Mouse (Mus musculus) liver, embryonic 15.5 days (tissue): Measurements from ENCODE around the gene Cdhr2. TPM values are rescaled to one million over a fixed set of nuclear protein-coding genes. Genes with fewer than 3 reads are reported as not detected.

Experiments
- ATAC-seq: fragments of 200-750 bp; cut with Nextera tagmentation; 2 replicates; pipeline ENCODE4 v1.8.0; 2017; ENCODE audit warnings: moderate number of reproducible peaks, mild to moderate bottlenecking, moderate library complexity; ENCODE audit not compliant: insufficient read depth
- H3K27ac ChIP-seq: fragments of 300-500 bp; sonication (generic); replicated peaks from 2 replicates; pipeline ENCODE4 v1.5.1; 2015; ENCODE audit warnings: mild to moderate bottlenecking, inconsistent platforms
- H3K27me3 ChIP-seq: fragments of 300-500 bp; sonication (generic); 2 replicates; pipeline ENCODE4 v1.6.1; 2015; ENCODE audit warnings: mild to moderate bottlenecking, inconsistent platforms
- H3K36me3 ChIP-seq: fragments of 300-500 bp; sonication (generic); replicated peaks from 2 replicates; pipeline ENCODE4 v1.6.1; 2015; ENCODE audit warnings: moderate library complexity, mild to moderate bottlenecking, inconsistent platforms
- H3K4me1 ChIP-seq: fragments of 300-500 bp; sonication (generic); replicated peaks from 2 replicates; pipeline ENCODE4 v1.6.1; 2015; ENCODE audit warnings: inconsistent platforms
- H3K4me2 ChIP-seq: fragments of 300-500 bp; sonication (generic); 2 replicates; pipeline ENCODE4 v1.6.1; 2015; ENCODE audit warnings: moderate library complexity, mild to moderate bottlenecking, inconsistent platforms
- H3K4me3 ChIP-seq: fragments of 300-500 bp; sonication (generic); replicated peaks from 2 replicates; pipeline ENCODE4 v1.5.1; 2015; ENCODE audit warnings: mild to moderate bottlenecking, inconsistent platforms
- H3K9ac ChIP-seq: fragments of 300-500 bp; sonication (generic); 2 replicates; pipeline ENCODE4 v1.6.1; 2015; ENCODE audit warnings: moderate library complexity, mild to moderate bottlenecking, inconsistent platforms
- H3K9me3 ChIP-seq: fragments of 300-500 bp; sonication (generic); replicated peaks from 2 replicates; pipeline ENCODE4 v1.6.1; 2016; ENCODE audit warnings: inconsistent platforms
- WGBS: fragments of 180-500 bp; shearing (Covaris S2); methylation state at CpG from one replicate; pipeline ENCODE4 v1.1.7; 2015; ENCODE audit warnings: mixed read lengths; ENCODE audit not compliant: insufficient replicate concordance; 5-methylcytosine and 5-hydroxymethylcytosine counted together
- polyA plus RNA-seq: library from polyadenylated mRNA; unstranded; fragments of >200 nt; fragmentation: Nextera tagmentation; extraction: Ambion mirVana; gene quantifications from 2 replicates; pipeline ENCODE4 v1.2.1, GENCODE M21; 2015

Gene Cdhr2
- polyA plus RNA-seq, 1 experiment from 2014 or later: 16.6 TPM

DNA sequence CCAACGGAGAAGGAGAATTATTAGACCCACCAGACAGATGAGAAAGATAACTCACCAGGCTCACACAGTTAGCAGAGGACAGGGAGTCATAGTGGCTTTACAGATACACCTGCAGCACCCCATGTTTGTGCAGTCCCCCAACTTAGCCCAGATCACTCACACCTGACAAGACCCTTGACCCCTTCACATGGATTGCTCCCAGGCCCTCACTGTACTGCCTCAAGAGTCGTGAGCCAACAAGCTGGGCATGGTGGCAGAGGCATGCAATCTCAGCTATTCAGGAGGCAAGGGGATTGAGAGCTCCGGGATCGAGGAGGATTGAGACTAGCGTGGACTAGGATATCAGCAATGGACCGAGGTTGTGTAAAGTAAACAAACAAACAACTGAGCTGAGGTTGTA is 52.5 kb downstream of the Cdhr2 start:
- no peak overlapping the region for H3K27ac ChIP-seq
- no peak overlapping the region for H3K4me2 ChIP-seq
- peaks cover 16% of the 10 kb centered on the region for H3K4me1 ChIP-seq
- no peak for ATAC-seq
- no peaks in the 10 kb centered on the region for H3K36me3 ChIP-seq
- H3K4me3 ChIP-seq: no peak overlapping the region
- 46% methylated on average over 6 of the region's 6 CpGs for WGBS
- no peak overlapping the region for H3K9ac ChIP-seq
- peaks cover 74% of the 10 kb centered on the region for H3K27me3 ChIP-seq
- H3K9me3 ChIP-seq: no peaks in the 10 kb centered on the region

DNA sequence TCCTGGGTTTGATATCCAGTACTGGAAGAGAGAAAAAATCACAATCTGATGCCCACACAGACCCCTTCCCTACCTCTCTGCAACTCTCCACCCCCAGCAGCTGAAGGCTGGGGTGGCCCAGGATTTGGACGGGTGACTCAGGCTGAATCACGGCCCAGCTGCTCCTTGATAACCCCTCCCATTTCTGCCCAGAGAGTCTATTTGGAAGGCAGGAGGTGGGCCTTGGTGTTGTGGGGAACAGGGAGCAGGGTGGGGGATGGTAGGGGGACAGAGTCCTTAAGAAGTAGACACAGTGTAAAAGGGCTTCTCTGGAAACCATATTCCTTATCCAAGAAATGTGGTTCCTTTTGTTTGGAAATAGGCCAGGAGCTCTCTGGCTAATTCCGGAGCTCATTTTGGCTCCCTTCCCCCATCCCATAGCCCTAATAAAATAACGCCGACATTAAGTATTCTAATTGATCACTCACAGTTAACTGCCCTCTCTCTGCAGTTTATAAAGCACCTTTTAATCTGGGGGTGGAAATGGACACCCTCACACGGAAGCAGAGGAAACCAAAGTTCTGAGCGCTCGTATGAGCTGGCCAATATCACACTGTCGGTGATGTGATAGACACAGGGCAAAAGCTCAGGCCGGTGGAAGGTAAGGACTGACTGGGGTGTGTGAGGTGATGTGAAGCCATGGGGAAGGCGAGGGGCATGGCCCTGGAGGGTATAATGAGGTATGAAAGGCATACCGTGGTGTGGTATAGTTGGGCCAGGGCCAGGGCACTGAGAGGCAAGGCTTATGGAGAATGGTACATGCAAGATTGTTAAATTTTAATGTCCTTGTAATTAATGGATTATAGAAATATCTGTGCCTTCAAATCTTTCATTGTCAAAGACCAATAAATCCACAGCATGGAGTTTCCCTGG is 53.2 kb downstream of the Cdhr2 start:
- Histone ChIP-seq H3K36me3 (no peaks in the 10 kb centered on the region), H3K4me3 (no peak overlapping the region), H3K9ac (no peak overlapping the region), H3K27ac (no peak overlapping the region), H3K4me1 (peaks cover 16% of the 10 kb centered on the region), H3K9me3 (no peaks in the 10 kb centered on the region), H3K4me2 (no peak overlapping the region), H3K27me3 (peaks cover 74% of the 10 kb centered on the region)
- ATAC-seq: no peak
- 35% methylated on average over 12 of the region's 12 CpGs for WGBS

DNA sequence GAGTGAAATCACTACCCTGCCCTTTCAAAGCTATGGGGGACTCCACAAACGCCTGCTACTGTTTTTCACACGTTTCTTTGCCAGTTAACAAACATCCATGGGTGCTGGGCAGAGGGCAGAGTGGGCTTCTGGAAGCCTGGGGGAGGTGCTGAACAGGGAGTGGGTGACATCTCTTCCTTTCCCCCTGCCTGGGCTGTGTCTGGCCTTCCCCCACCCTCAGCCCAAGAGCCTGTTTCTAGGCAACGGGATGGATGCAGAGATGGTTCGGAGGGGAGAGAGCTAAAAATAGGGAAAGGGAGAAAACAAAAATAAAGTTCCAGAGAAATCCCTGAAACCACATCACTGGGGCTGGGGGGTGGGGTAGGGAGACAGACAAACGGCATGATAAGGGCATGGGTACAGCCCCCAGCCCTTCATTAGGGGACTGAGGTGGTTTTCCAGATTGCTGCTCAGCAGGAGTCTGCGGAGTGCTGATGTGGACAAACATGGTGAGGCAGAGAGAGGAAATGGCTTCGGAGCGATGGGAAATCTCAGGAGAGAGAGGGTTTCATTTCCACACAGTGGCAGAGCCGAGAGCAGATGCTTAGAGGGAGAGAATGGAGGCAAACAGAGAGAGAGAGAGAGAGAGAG is 54.1 kb downstream of the Cdhr2 start:
- H3K4me3 ChIP-seq: no peak overlapping the region
- H3K4me1 ChIP-seq: 0 out of 2 replicates have a peak, but pooled peaks cover 9% of the 10 kb centered on the region
- no peak overlapping the region for H3K4me2 ChIP-seq
- ATAC-seq: no peak
- no peak overlapping the region for H3K9ac ChIP-seq
- 19% methylated on average over 9 of the region's 9 CpGs for WGBS
- H3K27me3 ChIP-seq: peaks cover 74% of the 10 kb centered on the region
- H3K9me3 ChIP-seq: no peaks in the 10 kb centered on the region
- no peak overlapping the region for H3K27ac ChIP-seq
- H3K36me3 ChIP-seq: no peaks in the 10 kb centered on the region

DNA sequence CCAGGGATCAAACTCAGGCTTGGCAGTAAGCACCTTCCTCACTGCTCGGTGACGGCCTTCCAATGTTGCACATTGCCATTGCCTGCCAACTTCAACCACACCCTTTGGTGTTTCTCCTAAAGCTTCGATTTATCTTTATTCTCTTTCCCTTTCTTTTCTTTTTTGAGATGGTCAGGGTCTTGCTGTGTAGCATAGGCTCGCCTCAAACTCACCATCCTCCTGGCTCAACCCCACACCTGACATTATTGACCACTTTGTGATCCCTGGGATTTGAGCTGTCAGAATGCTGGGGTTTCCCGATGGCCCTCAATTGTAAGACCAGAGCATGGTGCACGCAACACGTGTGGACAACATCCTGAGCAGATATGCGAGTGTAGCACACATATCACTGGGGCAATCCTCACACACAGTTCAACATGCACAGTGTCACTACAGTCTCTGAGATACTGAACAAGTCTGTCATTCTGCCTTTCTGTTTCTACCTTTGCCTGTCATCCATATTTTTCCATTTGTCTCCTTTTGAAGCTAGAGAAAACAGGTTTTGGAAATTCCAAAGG is 55.0 kb downstream of the Cdhr2 start:
- no peak for ATAC-seq
- H3K27me3 ChIP-seq: peaks cover 74% of the 10 kb centered on the region

DNA sequence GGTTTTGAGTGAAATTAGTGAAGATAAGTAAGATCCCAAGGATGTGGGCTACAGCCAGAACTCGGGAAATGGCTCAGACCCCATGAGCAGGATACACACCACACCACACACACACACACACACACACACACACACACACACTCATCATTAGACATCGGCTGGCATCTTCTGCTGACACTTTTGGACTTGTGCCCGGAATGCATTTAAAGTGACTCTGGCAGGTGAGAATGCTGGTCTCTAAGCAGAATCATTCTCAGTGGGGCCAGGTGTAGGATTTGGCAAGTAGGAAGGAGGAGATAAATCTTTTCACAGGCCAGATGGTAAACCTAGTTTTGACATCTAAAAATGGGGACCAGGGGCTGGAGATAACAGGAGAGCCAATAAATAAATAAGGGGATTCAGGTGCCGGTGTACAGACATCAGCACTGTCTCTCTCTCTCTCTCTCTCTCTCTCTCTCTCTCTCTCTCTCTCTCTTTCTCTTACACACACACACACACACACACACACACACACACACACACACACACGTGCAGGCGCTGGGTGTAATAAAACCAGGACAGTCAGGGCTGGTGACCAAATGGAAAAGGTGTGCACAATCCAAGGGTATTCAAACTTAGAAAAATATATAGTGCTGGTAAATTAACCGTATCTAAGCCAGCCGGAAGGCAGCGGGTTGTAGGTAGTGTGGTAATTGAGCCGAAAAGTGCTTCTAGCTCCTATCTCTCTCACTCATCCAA is 56.0 kb downstream of the Cdhr2 start:
- H3K4me1 ChIP-seq: 0 out of 2 replicates have a peak, but pooled peaks cover 9% of the 10 kb centered on the region
- no peak for ATAC-seq
- H3K9ac ChIP-seq: no peak overlapping the region
- peaks cover 70% of the 10 kb centered on the region for H3K27me3 ChIP-seq
- no peak overlapping the region for H3K27ac ChIP-seq
- H3K4me3 ChIP-seq: no peak overlapping the region
- H3K4me2 ChIP-seq: peak overlapping the region; percentile 50; the same call in 1 of the 2 replicates
- H3K36me3 ChIP-seq: no peaks in the 10 kb centered on the region
- WGBS: 45% methylated on average over 10 of the region's 10 CpGs
- no peaks in the 10 kb centered on the region for H3K9me3 ChIP-seq

More for the DNA sequence above, 55.0 kb downstream of the Cdhr2 start:
- Histone ChIP-seq H3K4me3 (no peak overlapping the region), H3K36me3 (no peaks in the 10 kb centered on the region), H3K4me1 (0 out of 2 replicates have a peak, but pooled peaks cover 9% of the 10 kb centered on the region), H3K27ac (no peak overlapping the region), H3K9me3 (no peaks in the 10 kb centered on the region), H3K9ac (no peak overlapping the region), H3K4me2 (no peak overlapping the region)
- WGBS: 60% methylated on average over 8 of the region's 8 CpGs

DNA sequence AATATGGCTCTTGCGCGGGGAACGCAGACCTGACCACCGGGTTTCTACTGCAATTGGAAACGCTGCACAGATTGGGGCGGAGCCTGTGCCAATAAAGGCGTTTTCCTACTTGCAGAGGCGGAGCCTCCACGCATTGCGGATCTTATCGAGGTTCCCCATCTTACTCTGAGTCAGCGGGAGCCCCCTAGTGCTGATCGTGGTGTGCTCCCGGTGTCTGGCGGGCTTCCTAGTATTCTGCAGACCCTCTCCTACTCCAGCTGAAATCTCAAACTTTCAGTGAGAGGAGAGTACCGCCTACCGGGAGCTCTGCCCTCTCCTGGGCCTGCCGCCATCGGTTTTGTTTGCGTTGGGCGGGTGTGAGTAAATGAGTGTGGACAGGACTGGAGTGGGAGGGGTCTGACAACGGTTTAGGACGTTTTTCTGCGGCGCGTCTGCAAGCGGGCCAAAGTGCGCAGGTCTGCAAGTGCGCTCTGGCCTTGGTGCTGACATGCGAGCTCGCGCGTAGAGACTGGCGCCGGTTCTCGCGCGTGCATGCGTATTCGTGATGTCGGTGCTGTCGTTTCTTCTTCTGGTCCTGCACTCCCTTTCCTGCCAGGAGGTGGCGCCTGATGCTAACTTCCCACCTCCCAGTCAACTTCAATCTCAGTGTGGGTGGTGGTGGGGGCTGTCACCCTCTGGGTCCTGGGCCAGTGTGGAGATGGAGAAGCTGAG is 56.9 kb downstream of the Cdhr2 start:
- WGBS: under 1% methylated on average over 43 of the region's 43 CpGs
- ATAC-seq: peak; percentile 65
- H3K4me2 ChIP-seq: peak overlapping the region; percentile 50
- H3K9ac ChIP-seq: no peak overlapping the region
- no peaks in the 10 kb centered on the region for H3K36me3 ChIP-seq
- no peak overlapping the region for H3K27ac ChIP-seq
- no peaks in the 10 kb centered on the region for H3K9me3 ChIP-seq
- H3K4me3 ChIP-seq: peak overlapping the region; percentile 33
- H3K27me3 ChIP-seq: peaks cover 79% of the 10 kb centered on the region
- H3K4me1 ChIP-seq: 0 out of 2 replicates have a peak, but pooled peaks cover 9% of the 10 kb centered on the region

DNA sequence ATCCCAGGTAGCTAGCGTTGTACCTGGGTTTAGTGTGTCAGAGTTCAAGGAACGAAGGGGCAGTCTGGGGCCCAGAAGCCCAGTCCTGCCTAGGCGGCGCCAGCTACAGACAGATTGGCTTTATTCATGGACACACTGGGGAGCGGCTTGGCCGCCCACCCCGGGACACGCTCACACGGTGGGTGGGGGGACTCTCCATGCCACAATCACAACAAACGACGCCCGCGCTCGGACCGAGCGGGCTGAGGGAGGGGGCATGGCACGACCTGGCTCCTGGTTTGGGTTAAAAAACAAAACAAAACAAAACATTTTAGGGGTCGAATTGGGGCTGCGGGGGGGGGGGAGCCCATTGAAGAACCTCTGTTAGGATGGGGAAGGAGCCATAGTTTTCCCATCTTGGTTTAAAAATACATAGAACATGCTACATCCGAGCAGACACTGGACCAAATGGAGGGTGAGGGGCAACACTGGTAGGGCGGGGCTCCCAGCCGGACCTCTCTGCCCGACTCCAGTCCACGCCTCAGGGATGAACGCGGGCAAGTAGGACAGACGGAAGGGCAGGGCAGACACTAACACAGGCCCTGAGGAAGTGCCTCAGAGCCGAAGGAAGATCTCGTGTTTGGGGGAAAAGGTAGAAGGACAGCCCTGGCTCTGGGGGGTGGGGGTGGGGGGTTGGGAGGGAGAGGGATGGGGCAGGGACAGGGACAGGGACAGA is 57.7 kb downstream of the Cdhr2 start:
- Histone ChIP-seq H3K4me1 (0 out of 2 replicates have a peak, but pooled peaks cover 9% of the 10 kb centered on the region), H3K27ac (no peak overlapping the region), H3K4me3 (no peak overlapping the region), H3K9ac (no peak overlapping the region), H3K4me2 (peak overlapping the region; percentile 50), H3K27me3 (peaks cover 79% of the 10 kb centered on the region), H3K9me3 (no peaks in the 10 kb centered on the region), H3K36me3 (no peaks in the 10 kb centered on the region)
- ATAC-seq: no peak
- 3% methylated on average over 29 of the region's 29 CpGs for WGBS

DNA sequence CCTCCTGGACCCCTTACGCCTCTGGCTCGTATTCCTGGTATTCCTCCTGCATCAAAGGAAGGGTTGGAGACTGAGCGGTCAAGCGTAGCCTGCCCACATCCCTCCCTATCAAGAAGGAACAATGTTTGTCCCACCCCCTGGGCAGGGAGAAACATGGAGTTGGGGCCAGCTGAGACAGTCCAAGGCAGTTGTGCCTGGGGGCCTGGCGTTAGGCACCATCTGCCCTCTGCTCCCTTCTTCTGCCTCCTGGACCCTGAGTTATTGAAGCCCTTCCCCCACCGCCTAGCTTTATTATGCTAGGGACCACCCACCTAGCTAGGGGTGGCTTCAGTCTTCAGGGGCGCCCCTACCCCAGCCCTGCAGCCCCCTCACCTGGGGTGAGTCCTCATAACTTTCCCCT is 58.2 kb downstream of the Cdhr2 start:
- Histone ChIP-seq H3K27me3 (peaks cover 82% of the 10 kb centered on the region), H3K9me3 (no peaks in the 10 kb centered on the region), H3K4me3 (no peak overlapping the region), H3K4me2 (no peak overlapping the region), H3K9ac (no peak overlapping the region), H3K36me3 (no peaks in the 10 kb centered on the region), H3K4me1 (0 out of 2 replicates have a peak, but pooled peaks cover 9% of the 10 kb centered on the region), H3K27ac (no peak overlapping the region)
- ATAC-seq: no peak
- WGBS: 18% methylated on average over 7 of the region's 7 CpGs

DNA sequence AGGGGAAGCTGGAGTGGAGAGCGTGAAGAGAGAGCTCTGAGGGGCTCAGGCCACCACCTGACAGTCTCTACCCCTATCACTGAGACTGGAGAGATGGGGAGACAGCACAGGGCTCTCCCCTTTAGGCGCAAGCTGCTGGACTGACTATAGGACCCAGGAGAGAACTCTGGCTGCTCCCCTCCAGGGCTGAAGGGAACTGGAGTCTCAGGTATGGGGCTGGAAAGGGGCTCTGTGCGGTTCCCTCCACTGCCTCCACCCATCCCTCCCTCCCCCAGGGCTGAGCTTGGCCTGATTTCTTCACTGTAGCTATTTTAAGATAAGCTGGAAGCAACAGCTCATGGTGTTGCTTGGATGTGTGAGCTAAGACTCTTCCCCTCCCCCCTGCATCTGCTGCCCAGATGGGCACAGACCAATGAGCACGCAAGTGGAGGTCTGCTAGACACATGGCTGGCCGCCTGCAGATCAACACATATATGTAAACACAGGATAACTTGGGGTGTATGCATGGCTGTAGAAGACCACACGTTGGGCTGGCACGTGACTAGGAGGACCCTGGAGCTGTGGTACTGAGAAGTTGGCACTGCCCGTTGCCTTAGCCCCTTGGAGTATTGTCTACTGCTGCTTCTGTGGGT is 59.0 kb downstream of the Cdhr2 start:
- ATAC-seq: no peak
- no peaks in the 10 kb centered on the region for H3K9me3 ChIP-seq
- H3K9ac ChIP-seq: no peak overlapping the region
- no peak overlapping the region for H3K27ac ChIP-seq
- H3K4me3 ChIP-seq: no peak overlapping the region
- no peaks in the 10 kb centered on the region for H3K36me3 ChIP-seq
- H3K4me2 ChIP-seq: no peak overlapping the region
- H3K4me1 ChIP-seq: 0 out of 2 replicates have a peak, but pooled peaks cover 9% of the 10 kb centered on the region
- WGBS: 37% methylated on average over 8 of the region's 8 CpGs
- H3K27me3 ChIP-seq: peaks cover 87% of the 10 kb centered on the region
